Mouse (Mus musculus) cortical plate, adult 2 months (tissue): ENCODE measurements around the gene Sumo2.

Source experiments
- CTCF ChIP-seq: fragments of 200-500 bp; IDR thresholded peaks from 2 replicates; pipeline ENCODE4 v1.5.1; 2011; ENCODE audit warnings: mild to moderate bottlenecking, control low read depth, low read length; ENCODE audit not compliant: insufficient read depth; ENCODE audit errors: extremely low read depth
- POLR2A ChIP-seq: fragments of 200-500 bp; IDR thresholded peaks from 2 replicates; pipeline ENCODE4 v1.6.1; 2011; ENCODE audit warnings: mild to moderate bottlenecking, low read length, control low read depth; ENCODE audit not compliant: insufficient read depth; ENCODE audit errors: extremely low read depth

- TF ChIP-seq POLR2A (peak; percentile 60), CTCF (no peak)
These were observed 28.2 kb upstream of the Sumo2 start, which contains the start of gene Nup85 for GRCm38 (mm10) chr11:115564064-115564809.
